Mouse (Mus musculus): Measurements from ENCODE around the gene Commd6. TPM values are rescaled to one million over a fixed set of nuclear protein-coding genes. Genes with fewer than 3 reads are reported as not detected.
"Not testable (repeated sequence)": the region's sequence is repeated elsewhere in the genome, so short reads cannot be mapped to it uniquely, and the experiment has no call there.

Commd6 gene
- total RNA-seq, 2 experiments from 2014 or later, result 83.8 to 95.3 TPM

DNA sequence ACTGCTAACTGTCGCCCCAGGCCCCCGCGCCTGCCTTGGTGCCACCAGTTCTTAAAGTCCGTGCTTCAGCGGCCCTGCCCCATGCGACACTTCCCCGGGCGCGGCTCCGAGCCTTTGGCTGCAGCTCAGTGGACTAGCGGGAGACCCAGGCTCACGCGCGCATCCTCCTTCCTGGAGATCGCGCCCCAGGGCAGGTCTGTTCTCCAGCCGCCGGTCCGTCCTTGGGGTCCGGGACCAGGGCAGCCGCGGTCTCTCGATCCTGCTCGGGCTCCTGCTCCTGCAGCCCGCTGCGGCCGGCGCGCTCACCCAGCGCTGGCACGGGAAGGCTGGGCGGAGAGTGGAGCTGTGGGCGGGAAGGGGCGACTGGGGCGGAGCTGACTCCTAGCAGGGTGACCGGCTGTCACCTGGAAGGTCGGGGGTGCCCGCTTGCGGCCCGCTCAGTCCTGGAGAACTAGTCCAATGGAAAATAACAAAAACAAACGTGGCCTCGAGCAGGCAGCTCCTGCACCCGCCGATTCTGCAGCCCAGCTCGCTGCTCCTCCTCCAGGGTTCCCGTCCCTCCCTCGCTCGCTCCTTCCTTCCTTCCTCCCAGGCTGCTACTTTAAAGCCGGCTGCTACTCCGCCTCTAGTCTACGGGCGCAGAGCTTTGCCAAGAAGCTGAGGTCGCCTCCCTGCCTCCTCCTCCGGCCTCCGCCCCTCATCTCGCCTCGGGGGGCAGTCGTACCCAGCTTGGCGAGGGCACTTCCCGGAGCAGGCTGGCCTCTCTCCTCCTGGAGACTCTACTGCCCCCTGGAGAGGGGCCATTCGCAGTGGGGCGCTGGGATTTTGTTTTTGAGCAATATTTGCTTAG, 31.7 kb downstream of the Commd6 start, which contains the start of gene Tbc1d4:
Gene Tbc1d4 (minus strand): TSS at position 673 of the 850 bp plus-strand sequence.
- peak; percentile 94 for DNase-seq

DNA sequence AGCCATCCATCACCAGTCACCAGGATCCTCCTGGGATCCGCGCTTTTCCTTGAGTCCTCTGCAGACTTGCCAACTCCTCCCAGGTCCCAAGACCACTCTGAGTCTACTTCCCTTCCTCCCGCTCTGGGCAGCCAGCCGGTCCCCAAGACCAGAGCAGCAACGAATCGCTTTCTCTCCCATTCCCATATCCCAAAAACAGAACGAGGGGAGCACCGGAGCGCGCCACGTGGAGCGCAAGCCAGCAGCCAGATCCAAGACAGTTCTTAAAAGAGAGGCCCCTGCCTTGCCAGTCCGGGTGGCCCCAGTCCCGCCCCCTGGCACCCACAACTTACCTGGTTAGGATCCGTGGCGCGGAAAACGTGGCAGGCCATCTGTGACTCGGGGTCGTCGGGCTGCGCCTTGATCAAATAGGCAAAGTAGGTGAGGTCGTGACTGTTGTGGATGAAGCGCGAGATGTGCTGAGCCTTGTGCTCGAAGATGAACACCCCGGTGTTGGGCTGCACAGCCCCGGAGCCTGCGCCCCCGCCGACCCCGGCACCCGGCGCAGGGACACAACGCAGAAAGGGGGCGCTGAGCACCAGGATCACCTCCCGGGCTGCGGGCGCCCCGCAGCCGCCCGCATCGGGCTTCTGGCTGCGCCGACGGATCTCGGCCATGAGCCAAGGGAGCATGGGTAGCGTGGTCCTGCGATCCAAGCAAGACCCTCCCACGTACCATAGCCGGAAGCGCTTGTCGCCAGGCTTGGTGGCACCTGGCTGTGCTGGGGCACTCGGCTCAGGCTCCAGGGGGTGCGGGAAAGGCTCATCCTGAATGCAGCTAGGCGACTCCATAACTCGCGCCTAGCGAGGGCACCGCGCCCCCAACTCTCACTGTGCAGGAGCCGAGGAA, 32.6 kb downstream of the Commd6 start:
- peak; percentile 33 to 44 for DNase-seq

DNA sequence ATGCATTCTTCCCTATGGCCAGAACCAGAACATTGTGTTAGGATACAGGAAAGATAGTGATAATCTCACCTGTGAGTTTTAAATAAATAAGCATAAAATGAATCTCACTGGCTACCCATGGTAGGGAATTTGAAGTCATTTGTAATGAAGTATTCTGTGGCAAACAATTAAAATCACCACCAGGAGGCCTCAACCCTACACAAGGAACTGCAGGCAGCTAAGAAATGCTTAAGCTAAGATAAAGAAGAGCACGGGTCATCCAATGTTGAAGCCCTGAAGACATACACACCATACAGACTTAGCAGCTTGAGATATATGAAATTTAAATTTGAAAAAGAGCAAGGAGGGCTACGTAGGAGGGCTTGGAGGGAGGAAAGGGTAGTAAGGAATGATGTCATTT, 34.6 kb downstream of the Commd6 start:
- DNase-seq, result no peak

DNA sequence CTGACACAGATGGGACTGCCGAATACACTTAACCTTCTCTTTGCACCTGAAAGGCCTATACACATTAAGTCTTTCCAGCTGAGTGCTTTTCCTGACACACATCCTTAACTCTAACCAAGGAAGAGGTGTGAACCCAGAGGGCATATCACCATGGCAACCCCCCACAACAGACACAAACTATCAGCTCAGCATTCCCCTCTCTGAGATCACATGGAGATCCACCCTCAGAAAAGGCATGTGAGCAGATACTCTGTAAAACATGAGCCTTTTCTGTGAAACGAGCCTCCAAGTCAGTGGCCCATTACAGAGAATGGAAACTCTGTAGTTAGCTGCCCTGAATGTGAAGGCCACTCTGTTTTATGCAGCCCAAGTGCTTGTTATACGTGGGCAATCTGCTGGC, 37.6 kb downstream of the Commd6 start:
- DNase-seq, result no peak

DNA sequence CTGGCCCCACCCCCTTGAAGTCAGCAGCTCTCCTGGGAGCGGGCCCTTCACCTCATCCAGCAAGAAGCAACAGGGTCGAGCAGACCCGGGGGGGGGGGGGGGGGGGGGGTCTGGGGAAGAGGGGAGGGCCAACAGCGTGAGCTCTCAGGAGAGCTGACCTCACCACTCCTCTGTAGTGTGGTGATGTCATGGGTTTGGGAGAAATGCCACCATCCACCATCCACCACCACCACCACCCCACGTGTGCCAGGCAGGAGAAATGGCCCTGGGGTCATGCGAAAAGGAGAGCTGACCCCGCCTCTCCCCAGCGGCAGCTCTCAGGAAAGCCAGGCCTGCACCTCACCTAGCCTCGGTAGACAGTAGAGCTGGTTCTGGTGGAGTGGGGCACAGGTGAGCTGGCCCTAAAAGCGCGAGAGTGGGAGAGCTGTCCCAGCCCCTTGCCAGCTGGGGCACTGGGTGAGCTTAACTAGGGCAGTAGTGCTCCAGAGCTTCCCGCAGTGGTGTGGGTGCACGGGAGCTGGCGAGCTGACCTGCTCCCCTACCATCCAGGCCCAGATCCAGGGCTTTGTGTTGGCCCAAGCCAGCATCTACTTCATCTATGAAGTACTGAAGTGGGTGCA, 43.3 kb downstream of the Commd6 start:
- DNase-seq, result peak in 1 of 2 experiments; percentile 28

DNA sequence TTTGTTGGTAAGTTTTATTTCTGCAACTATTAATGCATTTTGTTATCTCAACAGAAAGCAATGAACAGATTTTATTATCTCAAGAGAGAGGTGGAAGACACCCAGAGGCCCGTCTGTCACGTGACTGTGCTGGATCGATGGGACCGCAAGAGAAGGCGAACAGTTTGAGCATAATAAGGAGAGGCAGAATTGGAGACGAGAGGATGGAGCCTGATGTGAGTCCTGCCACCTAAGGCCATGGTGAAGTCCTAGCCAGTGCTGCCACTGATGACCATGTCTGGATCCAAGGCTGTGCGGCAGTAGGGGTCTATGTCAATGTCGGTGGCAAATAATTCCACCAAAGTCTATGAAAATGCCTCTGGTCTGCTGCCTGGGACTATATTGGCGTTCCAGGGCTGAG, 43.8 kb downstream of the Commd6 start:
- no peak for DNase-seq

DNA sequence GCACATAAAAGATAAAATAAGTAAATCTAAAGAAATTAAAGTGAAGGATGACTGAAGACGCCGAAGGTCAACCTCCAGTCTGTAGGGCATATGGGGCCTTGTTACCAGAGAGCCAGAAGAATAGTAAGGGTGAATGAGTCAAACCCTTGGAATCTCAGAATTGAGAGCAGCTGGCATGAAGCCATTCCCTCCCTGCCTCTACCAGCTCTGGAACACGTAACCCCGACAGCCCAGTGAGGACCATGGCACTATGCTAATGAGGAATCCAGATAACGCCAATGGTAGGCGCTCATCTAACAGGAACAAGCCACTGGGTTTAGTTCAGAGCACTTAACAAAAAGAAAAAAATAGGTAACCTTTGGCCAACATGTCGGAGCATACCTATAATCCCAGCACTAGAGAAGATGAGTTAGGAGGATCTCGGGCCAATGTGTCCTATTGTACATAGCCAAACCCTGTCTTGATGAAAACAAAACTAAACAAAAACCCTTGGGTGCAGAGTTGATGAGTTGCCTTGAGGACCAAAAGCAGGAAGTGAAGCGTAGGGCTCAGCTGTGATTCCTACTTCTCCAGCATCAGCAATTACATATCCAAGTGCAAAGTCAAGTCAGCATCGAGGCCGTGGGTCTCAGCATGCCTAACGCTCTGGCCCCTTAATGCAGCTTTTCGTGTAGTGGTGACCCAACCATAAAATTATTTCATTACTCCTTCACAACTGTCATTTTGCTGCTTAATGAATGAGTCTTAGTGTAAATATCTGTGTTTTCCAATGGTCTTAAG, 45.0 kb downstream of the Commd6 start:
- peak; percentile 20 to 29 for DNase-seq

DNA sequence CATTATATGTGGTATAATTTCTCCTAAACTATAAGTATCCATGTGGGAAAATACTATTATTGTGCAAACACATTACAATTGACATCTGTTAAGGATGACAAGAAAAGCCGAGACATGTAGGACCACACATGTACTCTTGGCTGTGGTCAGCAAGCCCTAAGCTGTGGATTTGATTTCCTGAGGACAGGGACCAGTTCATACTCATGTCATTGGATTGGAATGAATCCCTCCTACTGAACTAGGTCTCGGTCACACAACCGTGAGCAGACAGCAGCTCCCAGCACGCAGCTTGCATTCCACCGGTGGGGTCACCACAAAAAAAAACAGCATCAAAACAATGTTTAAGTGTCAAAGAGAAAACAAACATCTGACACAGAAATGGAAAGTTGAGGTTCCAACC, 46.5 kb downstream of the Commd6 start:
- no peak for DNase-seq

DNA sequence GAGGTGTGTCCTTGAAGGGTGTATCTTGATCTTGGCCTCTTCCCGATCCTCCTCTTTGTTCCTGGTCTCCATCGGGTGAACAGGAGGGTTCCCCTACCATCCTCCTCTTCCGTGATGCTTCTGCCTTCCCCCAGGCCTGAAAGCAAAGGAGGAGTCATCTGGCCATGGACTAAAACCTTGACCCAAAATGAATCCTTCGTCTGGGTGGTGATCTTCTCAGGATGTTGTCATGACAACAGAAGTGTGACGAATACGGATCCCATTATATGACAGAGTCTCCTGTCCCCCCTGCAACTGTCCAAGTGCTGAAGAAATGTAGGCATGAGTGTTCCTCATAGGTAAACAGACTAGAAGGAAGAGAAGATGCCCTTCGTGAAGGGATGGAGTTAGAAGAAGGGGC, 47.1 kb downstream of the Commd6 start:
- DNase-seq, result peak; percentile 41 to 53

DNA sequence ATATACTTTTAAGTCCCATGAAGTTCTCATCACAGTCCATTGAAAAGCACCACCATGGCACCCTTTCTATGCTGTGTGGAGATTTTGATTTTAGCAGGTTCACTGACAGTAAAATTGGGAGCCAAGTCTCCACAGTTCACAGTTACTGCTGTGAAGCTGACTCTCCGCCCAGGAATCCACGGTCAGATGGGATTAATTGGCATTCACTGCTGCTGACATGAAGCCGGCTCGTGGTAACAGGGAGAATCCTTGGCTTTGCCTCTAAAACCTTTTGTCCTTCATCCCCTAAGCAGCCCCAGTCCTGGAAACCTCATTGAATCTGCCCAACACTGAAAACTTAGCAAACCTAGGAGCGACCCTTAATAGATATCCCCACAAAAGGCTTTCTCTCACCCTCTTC, 49.4 kb downstream of the Commd6 start:
- DNase-seq, result peak; percentile 44 to 57

DNA sequence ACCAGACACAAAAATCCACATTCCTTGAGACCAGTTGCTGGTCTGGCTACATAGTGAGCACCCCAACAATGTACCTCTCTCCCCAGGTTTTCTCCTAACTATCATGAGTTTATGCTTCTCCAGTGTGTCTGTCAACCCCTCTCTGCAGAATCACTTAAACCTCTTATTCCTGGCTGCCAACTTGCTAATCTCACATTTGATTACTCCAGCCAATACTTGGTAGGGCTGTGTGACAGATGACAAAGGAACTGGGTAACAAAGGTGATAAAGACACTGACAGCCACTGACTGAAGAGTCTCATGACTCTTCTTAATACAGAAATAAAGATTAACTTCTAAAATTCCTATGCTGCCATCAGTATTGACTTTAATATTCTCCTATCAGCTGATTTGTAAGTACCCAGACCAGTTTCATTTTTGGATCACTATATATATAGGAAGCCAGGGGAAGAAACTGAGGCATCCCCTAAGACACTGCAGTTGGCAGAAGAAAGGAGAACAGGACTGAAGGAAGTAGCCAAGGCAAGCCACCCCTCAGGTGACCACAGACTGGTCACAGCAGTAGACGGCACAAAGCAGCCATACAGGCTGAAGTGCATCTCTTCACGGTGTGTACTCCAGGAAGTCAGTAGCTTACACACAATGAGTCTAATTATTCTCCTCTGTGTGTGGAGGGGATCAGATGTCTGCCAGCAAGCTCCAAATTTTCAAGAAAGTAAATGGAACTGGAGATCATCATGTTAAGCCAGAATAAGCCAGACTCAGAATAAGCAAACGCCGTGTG, 52.1 kb downstream of the Commd6 start:
- DNase-seq, result not testable (repeated sequence)

DNA sequence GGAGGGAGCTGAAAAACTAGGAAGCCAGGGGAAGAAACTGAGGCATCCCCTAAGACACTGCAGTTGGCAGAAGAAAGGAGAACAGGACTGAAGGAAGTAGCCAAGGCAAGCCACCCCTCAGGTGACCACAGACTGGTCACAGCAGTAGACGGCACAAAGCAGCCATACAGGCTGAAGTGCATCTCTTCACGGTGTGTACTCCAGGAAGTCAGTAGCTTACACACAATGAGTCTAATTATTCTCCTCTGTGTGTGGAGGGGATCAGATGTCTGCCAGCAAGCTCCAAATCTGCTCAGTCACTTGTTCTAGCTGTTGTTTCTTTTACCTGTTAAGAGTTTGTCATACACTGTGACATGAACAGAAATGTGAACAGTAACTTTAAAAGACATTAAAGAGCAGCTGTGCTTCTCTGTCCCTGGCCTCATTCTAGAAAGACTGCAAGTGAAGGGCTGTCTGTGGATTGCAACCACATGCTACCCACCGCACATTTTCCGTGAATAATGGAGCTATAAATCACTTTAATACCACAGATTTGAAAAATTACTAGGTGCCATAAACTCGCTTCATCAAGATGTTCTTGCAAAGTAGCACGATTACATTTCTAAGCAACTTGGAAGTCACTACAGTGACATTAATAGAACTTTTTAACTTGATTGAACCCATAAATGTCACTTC, 53.0 kb downstream of the Commd6 start:
- not testable (repeated sequence) for DNase-seq

DNA sequence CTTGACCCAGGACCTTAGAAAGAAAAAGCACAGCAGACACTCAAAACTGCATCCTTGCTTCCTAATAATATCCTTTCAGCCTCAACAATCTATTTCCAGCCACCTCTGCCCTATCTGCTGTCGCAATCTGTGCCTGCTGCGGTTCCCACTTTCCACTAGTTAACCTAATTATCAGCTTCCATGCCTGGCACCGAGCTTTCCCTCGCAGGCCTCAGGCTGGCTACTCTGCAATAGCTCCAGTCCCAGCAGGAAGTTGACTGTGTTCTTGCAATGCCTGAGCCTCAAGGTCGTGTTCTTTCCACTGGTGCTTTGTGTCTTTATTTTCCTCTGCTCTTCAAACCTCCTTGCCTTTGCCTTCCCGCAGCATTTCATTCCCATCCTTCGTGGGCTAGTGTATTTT, 54.4 kb downstream of the Commd6 start:
- peak; percentile 63 to 65 for DNase-seq

Other genes starting within 250 kb of the Commd6 start
- gene Tbc1d4, start 31.5 kb downstream of the Commd6 start, total RNA-seq (2021), result 10 to 100 TPM; 43.4 to 84.5 TPM
- gene Uchl3, start 13.3 kb upstream of the Commd6 start, total RNA-seq (2021), result 10 to 100 TPM; 38.7 to 43.8 TPM
- 1 to 10 TPM; 1.4 to 2.0 TPM for gene Gm9922, start 89.1 kb upstream of the Commd6 start, total RNA-seq (2021)
- 10 to 100 TPM; 16.3 to 19.8 TPM for gene Lmo7, start 89.3 kb upstream of the Commd6 start, total RNA-seq (2021)

All from adrenal gland, postnatal 36 days (tissue).